Mouse (Mus musculus) adrenal gland, postnatal 25 days (tissue): ENCODE data around the gene Ninj2. TPM values are rescaled to one million over a fixed set of nuclear protein-coding genes. Genes with fewer than 3 reads are reported as not detected.

Experiments used
- DNase-seq: peaks from one replicate; pipeline ENCODE4 v3.0.0; 2021; ENCODE audit warnings: mixed read lengths
- total RNA-seq: library from RNA; stranded (reverse); gene quantifications from 2 replicates; pipeline ENCODE4 v1.2.3, GENCODE M21; 2021

Ninj2 gene
- total RNA-seq, 1 experiment from 2014 or later, result not detected

DNA sequence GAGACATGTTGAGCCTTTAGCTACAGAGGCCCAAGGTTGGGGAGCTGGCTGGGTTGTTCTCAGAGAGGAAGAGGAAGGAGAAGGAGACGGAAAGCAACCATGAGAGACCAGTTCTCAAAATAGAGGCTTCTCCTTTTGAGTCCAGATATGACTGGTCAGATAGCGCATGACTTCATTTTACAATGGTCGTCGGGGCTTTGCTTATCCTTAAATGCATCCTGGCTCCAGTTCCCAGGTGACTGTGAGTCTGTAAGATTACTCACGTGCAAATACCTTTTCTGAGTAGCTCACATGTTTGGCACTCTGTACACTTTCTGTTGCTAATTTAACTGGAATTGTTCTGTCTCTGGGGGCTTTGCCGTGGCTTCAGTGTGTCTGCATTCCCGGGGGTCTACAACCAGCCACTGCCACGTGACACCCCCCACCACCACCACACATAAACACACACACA lies 86.6 kb downstream of the Ninj2 start:
- DNase-seq, result no peak

DNA sequence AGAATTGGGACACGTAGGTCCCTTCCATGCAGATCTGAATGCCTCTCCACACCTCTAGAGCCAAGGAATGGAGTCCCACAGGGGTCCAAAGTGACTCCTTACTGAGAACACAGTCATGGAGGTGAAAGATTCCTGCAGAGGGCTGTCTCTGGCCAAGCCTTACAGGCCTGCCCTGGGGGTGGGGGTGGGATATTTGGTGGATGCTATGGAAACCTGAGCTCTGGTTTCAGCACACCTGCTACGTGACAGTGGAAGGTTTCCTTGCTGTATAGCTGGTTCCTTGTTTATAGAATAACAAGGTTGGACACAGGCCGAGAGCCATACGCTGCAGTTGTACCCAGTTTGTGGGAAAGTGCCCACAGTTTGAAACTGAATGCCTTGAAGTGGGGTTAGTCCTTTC lies 87.3 kb downstream of the Ninj2 start:
- DNase-seq, result no peak

DNA sequence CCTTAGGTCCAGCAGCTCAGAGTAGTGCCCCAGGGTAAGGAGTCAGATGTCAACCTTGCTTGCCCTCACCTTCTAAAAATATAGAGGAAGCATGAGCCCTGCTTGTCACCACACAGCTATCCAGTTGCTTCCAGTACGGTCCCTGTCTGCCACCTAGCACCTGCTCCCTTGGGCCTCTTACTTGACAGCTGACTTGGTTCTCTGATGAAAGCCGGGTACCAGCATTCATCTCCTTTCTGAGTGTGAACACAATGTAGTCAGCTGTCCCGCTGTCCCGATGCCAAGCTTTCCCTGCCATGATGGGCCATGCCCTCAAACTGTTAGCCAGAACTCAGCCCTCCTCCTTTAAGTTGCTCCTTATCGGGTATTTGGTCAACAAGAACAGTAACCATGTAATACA lies 89.0 kb downstream of the Ninj2 start:
- DNase-seq, result no peak

DNA sequence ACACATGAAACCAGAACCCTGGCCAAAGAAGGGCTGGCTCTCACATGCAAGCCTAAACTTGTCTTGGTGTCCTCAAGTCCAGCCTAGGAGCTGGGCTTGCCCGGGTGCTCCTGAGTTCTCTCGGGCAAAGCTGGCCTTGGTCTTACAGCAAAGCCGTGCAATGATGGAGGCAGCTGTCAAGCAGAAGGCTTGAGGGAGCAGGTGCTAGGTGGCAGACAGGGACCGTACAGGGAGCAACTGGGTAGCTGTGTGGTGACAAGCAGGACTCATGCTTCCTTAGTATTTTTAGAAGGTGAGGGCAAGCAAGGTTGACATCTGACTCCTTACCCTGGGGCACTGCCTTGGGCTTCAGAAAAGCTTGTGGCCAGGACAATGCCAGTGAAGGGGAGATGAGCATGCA lies 90.6 kb downstream of the Ninj2 start:
- no peak for DNase-seq

DNA sequence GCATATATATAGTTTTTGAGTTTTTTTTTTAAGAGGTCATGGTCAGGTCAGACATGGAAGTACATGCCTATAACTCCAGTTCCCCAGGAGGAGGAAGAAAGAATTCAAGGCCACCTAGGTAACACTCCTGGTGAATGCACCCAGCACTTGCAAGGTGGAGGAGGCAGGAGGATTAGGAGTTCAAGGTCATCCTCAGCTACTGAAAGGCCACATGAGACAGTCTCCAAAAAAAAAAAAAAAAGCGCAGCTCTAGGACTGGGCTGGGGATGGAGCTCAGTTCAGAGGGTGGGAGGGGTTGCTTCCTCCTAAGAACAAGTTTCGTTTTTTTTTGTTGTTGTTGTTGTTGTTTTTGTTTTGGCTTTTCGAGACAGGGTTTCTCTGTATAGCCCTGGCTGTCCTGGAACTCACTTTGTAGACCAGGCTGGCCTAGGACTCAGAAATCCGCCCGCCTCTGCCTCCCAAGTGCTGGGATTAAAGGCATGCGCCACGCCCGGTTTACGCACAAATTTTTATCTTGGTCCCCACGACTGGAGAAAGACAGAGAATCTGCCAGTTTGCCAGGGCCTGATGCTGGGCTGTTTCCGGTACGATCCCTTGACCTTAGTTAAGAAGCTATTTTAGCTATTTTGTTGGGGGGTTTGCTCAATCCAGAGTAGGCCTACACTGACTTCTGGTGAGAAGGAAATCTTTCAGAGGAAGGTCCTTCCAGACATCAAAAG lies 92.0 kb downstream of the Ninj2 start:
- no peak for DNase-seq

DNA sequence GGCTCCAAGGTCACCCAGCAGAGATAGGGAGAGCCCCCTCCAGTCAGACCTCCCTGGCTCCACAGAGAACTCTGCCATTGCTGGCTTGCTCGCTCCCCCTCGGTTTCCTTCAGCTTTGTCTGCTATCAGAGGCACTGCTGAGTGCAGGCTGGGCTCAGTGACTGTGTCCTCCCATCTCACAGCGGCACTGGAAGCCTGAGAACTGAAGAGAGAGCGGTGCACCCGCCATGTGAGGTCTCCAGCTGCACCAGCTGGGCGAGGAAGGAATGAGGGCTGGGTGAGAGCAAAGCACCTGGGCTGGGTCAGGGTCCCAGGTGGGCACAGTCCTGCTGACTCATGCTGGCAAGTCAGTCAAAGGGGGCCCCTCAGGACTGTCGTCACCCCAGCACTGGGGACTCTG lies 92.6 kb downstream of the Ninj2 start:
- DNase-seq, result no peak

DNA sequence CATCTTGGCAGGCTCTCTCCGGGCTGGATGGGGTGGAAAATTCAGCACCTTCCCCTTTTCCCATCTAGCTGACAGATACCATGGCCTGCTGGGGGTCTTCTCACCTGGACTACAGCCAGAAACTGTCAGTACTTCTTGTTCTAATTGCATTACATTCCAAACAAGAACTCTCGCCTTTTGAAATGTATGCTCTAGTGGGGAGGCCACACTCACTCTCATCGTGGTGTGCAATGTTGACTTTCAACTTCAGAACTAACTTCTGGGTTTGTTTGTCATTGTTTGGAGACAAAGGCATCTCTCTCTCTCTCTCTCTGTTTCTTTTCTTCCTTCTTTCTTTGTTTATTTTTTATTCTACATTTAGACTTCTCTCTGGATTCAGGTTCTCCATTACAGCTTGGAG lies 93.4 kb downstream of the Ninj2 start:
- DNase-seq, result no peak

DNA sequence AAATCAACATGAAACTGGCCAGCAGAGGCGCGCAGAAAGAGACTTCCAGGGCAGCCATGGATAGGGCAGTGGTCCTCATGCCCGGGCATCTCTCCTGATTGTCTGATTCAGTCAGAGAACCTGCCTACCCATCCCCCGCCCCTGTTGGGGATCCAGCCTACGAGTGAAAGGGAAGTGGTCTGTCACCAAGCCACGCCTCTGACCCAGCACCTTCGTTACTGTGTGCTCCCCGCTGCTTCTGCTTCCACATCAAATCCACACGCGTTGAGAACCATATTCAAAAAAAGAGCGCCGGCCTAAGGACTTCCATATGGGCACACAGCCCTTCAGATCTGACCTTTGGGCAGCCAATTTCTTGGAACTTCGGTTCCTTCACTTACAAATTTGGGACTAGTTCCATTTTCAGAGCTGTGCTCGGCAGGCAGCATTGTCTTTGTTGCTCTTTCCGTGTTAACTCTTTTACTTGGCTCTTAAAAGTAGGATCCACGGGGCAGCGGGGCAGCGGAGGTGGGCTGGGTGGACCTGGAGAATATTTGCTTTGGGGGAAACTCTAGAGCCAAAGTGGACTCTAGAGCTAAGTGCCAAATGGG lies 94.5 kb downstream of the Ninj2 start:
- no peak for DNase-seq

DNA sequence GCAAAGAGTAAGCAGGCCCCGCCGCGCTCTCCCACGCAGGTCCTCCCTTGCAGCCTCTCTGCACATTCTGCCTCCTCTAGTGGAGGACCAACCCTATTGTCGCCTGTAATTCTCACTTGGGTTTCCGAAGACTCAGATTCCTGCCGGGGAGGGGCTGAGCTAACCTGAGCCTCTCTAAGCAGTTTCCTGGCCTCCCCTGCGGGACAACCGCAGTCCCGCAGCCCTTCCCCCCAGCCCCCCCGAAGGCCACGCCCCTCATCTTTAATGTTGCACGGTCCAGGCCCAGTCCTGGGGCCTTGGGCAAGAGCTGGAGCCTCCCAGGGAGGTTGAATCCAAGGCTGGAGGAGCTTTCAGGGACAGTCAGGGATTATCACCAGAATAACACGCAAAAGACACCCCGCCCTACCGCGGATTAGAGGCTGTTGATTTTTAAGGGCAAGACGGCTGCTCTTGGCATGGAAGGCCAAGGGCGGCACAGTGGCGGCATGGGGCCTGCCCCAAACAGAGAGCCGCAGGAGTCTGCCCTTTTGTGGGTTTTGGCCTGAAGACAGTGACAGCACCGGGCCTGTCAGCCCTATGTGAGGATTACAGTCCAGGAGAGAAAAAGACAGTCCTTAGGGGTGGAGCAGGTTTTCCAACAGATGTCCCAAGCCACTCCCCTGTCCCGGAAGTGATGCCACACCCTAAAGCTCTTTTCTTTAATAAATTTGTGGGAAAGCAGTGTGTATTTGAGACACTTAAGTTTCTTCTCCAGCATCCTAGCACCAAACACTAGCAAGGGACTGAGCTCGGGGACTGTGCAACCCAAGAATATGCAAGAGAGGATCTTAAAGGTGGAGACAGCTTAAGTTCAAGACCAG lies 95.5 kb downstream of the Ninj2 start:
- DNase-seq, result no peak

DNA sequence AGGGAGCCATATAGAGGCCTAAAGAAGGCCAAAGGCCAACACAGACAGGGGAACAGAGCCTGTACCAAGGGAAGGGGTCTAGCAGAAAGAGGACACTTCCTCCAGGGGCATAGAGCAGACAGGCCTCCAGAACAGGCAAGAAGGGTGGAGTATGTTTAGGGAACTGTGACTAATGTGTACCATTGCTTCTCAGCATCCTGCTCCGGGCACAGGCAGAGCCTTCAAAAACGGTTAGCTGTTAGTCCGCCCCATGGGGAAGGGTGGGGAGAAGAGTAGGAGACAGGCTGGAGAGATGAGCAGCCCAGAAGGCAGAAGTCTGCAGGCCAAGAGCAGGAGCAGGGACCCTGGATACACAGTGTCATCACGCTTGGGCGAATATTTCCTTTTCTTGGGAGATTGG lies 96.1 kb downstream of the Ninj2 start:
- no peak for DNase-seq

DNA sequence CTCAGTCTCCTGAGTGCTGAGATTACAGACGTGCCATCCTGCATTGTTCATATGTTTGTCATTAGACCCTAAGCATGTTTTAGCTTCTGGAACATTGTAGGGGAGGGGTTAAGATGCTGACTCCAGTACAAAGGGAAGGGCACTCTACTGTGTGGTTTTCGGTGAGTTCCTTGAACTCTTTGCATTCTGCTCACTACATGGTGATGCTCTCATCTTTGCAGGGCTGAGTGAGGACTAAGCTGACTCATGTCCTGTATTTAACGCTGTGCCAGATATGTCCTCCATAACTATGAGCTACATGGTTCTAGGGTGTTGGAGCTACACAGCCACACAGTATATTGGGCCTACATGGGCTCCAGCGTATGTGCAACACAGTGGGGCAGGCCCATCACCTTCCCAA lies 97.2 kb downstream of the Ninj2 start:
- no peak for DNase-seq

DNA sequence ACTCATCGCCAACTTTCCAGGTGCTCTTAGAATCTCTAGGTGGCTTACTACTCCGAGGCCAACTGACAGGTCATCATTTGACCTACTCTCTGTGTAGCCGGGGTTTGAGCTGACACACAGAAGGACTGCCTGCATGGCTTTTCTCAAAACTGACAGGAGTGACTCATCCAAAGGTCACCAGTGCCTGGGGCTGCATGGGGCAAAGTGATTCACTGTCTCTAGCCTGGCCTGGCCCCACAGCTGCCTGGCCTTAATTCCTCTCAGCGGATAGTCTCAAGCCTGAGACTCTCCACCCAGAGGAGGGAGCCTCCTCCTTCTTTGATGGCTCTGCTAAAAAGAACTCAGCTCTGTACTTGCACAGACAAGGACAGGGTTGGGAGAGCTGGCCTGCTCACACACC lies 97.8 kb downstream of the Ninj2 start:
- DNase-seq, result peak; percentile 67

DNA sequence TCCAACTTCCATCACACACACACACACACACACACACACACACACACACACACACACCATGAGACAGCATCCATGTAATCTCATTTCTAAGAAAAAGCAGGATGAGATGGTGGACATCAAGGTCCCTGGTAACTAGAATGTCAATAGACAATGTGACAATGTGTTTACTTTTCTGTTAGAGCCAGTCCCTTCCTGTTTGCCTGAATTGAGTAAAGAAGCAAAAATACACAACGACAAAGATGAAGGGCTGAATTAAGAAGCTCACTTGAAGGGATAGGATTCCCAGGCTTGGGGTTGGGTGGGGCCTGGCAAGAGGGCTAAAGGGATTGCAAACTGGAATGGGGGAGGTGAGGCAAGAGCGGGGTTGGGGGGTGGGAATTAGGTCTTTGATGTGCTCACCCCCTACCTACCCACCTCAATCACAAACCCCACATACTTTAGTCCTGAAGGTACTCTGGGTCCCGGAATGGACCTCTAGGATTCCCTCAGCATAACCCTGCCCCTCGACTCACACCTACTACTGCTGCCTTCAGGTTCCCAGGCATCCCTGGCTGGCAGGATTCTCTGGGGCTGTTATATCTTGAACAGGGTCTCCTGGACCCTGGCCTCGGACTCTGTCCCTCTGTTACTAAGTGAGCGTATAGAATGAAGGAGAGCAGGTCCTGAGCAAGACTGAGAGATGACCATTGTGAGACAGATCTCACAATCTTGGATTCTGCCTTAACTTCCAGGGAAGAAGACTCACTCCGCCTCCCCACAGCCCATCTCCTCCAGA lies 98.4 kb downstream of the Ninj2 start:
- peak; percentile 8 for DNase-seq

DNA sequence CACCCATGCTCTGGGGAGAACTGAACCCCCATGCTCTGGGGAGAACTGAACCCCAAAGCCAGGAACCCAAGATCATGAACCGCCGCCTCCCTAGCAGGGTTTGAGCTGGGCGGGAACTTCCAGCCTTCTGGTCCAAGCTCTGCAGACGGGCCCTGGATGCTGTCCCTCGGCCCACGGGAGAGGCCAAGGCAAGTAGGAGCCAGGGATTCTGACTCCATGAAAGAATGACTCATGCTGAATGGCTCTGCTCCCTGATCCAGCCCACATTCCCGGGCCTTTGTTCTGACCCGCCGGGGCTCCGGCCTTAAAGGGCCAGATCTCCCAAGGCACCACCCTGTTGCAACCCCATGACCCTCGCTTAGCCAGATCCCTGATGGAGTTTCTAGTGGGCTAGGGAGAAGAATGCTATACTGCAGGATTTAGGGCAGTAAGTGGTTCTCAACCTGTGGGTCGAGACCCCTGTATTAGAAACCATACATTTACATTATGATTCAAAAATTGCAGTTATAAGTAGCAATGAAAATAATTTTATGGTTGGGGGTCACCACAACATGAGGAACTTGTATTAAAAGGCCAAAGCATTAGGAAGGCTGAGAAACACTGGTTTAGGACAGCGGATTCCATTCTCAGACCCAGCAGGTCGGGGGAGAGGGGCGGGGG lies 99.2 kb downstream of the Ninj2 start:
- DNase-seq, result peak; percentile 78

DNA sequence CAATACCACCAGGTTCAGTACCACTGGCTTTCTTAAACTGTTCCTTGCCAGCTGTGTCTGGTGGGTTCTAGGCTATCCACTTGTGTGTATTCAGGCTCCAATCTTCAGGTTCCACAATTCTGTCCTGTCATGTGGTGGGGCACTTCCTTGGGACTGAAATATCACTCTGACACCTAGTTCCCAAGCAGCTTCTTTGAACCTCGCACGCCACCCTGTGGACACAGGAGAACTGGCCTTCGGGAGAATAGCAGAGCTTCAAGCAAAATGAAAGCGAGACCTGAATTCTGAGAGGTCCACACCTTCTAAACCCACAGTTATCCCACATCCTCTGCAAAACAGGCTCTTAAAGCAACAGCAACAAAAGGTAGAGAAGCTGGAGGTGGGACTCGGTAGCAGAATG lies 100.0 kb downstream of the Ninj2 start:
- DNase-seq, result peak; percentile 86

DNA sequence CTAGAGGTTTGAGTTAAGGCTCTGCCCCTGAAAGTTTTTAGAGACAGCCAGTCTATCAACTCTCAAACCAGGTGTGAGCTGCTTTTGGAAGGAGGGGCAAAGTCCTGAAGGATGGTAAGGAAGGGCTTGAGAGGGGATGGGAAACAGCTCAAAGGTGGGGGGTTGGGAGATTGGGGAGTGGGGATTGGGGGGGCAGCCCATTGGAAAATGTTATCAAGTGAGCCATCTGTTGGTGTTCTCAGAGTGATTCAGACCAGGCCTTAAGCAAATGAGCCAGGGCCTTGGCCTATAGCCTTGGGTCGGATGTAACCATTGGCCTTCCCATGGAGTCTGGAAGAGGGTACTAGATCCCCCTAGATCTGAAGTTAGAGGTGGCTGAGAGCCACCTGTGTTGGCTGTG lies 100.6 kb downstream of the Ninj2 start:
- DNase-seq, result no peak

DNA sequence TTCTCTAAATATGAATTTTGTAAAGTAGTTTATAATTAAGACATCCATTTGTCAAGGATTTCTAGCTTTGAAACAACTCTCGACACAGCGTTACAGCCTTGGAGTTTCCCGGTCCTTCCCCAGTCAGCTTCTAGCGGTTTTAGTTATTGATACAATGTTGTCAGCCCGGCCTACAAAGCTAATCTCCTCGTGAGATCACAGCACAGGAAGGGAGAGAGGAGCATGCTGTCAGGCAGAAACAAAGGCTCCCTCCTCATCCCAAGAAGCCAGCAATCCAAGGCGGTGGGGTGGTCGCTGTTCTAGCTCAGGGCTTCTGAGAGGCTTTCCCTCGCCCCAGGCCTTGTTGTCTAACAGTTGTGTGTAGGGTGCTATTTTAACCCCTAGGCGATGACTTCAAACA lies 101.2 kb downstream of the Ninj2 start:
- DNase-seq, result no peak

DNA sequence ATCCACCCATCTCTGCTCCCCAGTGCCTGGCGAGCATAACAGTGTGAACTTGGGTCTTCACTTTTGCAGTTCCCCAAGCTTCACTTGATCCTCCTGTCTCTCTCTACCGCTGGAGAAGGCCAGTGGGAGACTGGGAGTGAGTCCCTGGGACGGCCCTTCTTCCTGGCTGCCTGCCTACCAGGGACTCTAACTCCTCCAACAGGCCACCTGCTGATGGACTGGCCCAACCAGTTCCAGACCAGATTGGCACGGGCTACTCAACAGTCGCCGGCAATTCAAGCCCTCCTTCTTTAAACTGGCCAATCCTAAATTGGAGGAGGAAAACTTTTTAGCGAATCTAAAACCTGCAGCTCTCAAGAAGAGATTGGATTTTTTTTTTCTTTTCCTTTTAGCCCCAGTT lies 101.8 kb downstream of the Ninj2 start:
- no peak for DNase-seq

DNA sequence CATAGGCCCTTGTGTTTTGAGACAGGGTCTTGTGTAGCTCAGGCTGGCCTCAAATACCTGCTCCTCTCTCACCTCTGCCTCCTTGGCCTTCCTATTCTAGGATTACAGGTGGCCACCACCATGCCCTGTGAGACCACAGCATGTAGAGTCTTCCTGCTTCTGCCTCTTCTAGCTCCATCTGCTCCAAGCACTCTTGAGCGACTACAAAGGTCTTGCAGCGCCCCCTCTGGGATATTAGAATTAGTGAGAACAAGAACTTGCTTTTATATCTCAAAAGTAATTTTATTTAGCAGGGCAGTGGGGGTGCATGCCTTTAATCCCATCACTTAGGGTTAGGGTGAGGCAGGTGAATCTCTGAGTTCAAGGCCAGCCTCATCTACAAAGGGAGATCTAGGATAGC lies 103.7 kb downstream of the Ninj2 start:
- no peak for DNase-seq

DNA sequence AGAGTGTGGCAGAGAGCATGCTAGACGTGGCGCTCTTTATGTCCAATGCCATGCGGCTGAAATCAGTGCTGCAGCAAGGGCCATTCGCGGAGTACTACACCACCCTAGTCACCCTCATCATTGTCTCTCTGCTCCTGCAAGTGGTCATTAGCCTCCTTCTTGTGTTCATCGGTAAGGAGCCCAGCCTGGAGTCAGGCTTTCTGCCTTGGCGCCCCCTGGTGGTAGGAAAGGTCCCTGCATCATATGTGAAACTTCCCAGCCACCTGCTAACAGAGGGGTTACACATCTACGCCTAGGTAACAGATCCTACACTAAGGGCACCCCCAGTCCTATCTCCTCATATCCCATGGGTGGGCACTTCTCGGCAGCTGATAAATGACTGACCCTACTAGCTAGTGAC lies 104.8 kb downstream of the Ninj2 start:
- peak; percentile 83 for DNase-seq

DNA sequence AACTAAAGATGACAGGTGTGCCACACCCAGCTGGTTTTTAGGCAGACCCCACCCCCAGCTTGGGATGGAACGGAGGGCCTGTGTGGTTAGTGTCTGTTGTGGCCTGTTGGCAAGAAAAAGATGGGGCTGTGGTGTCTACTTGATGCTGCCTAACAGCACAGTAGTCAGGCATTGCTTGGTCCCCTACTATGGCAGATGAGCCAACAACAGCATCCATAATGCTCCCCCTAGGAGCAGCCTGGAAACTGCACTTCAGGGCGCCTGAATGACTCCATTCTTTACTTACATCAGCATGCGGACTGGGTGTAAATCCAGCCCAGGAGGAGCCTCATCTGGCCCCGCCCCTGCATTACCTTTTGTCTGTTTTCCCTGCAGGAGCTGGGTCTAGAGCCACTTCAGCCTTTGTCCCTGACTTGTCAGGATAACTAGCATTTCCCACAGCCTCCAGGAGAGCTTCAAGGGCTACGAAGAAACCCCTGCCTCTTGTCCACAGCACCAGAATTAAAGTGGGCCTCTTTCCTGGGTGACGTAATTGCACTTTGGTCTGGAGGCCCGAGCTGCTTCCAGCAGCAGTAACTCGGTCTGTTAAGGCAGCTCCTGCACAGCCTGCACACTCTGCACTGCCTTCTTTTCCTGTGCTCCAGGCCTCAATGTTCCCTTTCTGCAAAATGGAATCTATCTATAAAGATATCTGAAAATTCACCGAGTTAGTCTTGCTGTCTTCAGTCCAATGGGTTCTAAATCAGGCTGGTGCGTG lies 106.7 kb downstream of the Ninj2 start:
- DNase-seq, result no peak
